Mouse (Mus musculus): ENCODE data around the gene Pagr1a. TPM values are rescaled to one million over a fixed set of nuclear protein-coding genes. Genes with fewer than 3 reads are reported as not detected.

Pagr1a gene
- total and polyA plus RNA-seq, 2 experiments from 2014 or later: 33.1 TPM; not detected in 1

GRCm38 (mm10) chr7:127025556-127026160 lies 8.5 kb upstream of the Pagr1a start:
- H3K27me3 ChIP-seq (ENCODE audit: insufficient read depth, low read length): no peaks in the 10 kb centered on the region
- WGBS: under 1% methylated on average over 39 of the region's 65 CpGs
- no peak for ATAC-seq (ENCODE audit: low FRiP score)
- peak; percentile 36 for DNase-seq (ENCODE audit: low spot score)
- TF ChIP-seq CTCF (IDR thresholded peaks at IDR 0.05): no peak
- H3K27ac ChIP-seq (ENCODE audit: low read depth, low read length): peak overlapping the region; percentile 99
- H3K4me1 ChIP-seq (ENCODE audit: insufficient read depth, low read length): peaks cover 21% of the 10 kb centered on the region
- H3K9me3 ChIP-seq (ENCODE audit: low read length): no peaks in the 10 kb centered on the region
- H3K4me2 ChIP-seq (ENCODE audit: low read depth, low read length, poor library complexity, severe bottlenecking): peak overlapping the region; percentile 76
- peak overlapping the region; percentile 90 for H3K4me3 ChIP-seq (ENCODE audit: low read depth, low read length)
- peaks cover 15% of the 10 kb centered on the region for H3K36me3 ChIP-seq (ENCODE audit: insufficient read depth, low read length)
- peak overlapping the region; percentile 96 for H3K9ac ChIP-seq (replicated peaks; ENCODE audit: low read length, poor library complexity, severe bottlenecking)

DNA sequence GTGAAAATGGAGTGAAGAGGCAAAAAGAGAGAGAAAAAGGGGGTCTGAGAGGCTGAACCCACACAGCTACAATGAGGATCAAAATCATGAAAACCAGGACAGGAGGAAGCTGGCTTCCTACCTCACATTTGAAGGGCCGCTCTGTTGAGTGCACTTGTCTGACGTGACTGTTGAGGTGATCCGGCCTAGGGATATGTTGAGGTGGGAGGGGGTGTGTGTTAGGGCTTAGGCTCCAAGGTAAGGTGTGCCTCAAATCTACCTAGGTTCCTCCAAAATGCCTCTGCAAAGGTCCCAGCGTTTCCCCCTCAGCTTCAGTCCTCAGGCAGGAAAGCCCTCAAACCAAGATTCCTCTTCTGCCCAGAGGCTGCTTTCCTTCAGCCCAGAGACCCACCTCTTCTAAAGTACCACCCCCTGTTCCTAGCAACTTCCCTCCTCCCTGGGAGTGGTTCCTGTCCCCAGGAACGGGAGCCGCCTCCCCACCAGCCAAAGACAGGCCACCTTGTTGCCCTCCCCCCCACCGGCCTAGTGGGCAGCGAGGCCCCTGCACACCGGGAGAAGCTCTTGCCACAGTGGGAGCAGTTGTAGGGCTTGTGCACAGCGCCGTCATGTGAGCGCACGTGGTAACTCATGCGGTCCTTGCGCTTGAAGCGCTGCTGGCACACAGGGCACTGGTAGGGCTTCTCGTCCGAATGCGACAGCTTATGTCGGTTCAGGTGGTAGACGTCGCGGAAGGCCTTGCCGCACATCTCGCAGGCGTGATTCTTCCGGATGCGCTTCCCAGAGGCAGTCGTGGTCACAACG lies 7.8 kb upstream of the Pagr1a start:
- H3K27ac ChIP-seq (ENCODE audit: low read depth, low read length): peak overlapping the region; percentile 99
- peak overlapping the region; percentile 76 for H3K4me2 ChIP-seq (ENCODE audit: low read depth, low read length, poor library complexity, severe bottlenecking)
- DNase-seq (ENCODE audit: low spot score): peak; percentile 91
- H3K9me3 ChIP-seq (ENCODE audit: low read length): no peaks in the 10 kb centered on the region
- peaks cover 27% of the 10 kb centered on the region for H3K4me1 ChIP-seq (ENCODE audit: insufficient read depth, low read length)
- ATAC-seq (ENCODE audit: low FRiP score): peak; percentile 59; the same call in 1 of the 2 replicates
- peaks cover 15% of the 10 kb centered on the region for H3K36me3 ChIP-seq (ENCODE audit: insufficient read depth, low read length)
- peak overlapping the region; percentile 90 for H3K4me3 ChIP-seq (ENCODE audit: low read depth, low read length)
- peak overlapping the region; percentile 96 for H3K9ac ChIP-seq (replicated peaks; ENCODE audit: low read length, poor library complexity, severe bottlenecking)
- 1% methylated on average over 29 of the region's 30 CpGs for WGBS
- H3K27me3 ChIP-seq (ENCODE audit: insufficient read depth, low read length): no peaks in the 10 kb centered on the region
- TF ChIP-seq CTCF (IDR thresholded peaks at IDR 0.05): peak; percentile 72

- Histone ChIP-seq H3K9me3 (ENCODE audit: low read length) (no peaks in the 10 kb centered on the region), H3K4me2 (ENCODE audit: low read depth, low read length, poor library complexity, severe bottlenecking) (peak overlapping the region; percentile 76), H3K9ac (replicated peaks; ENCODE audit: low read length, poor library complexity, severe bottlenecking) (peak overlapping the region; percentile 96), H3K27me3 (ENCODE audit: insufficient read depth, low read length) (no peaks in the 10 kb centered on the region), H3K27ac (ENCODE audit: low read depth, low read length) (peak overlapping the region; percentile 99), H3K36me3 (ENCODE audit: insufficient read depth, low read length) (peaks cover 15% of the 10 kb centered on the region), H3K4me3 (ENCODE audit: low read depth, low read length) (peak overlapping the region; percentile 90), H3K4me1 (ENCODE audit: insufficient read depth, low read length) (peaks cover 36% of the 10 kb centered on the region)
- 19% methylated on average over 19 of the region's 19 CpGs for whole genome bisulfite sequencing
- DNase-seq (ENCODE audit: low spot score) (no peak), ATAC-seq (ENCODE audit: low FRiP score) (no peak)
- no peak for TF ChIP-seq CTCF (IDR thresholded peaks at IDR 0.05)
Observed at GRCm38 (mm10) chr7:127023896-127024690, 6.9 kb upstream of the Pagr1a start.

GRCm38 (mm10) chr7:127023272-127023691 lies 6.1 kb upstream of the Pagr1a start:
- WGBS: 69% methylated on average over 13 of the region's 13 CpGs
- TF ChIP-seq CTCF (IDR thresholded peaks at IDR 0.05): no peak
- peaks cover 15% of the 10 kb centered on the region for H3K36me3 ChIP-seq (ENCODE audit: insufficient read depth, low read length)
- H3K4me2 ChIP-seq (ENCODE audit: low read depth, low read length, poor library complexity, severe bottlenecking): peak overlapping the region; percentile 76
- peak overlapping the region; percentile 96 for H3K9ac ChIP-seq (replicated peaks; ENCODE audit: low read length, poor library complexity, severe bottlenecking)
- no peaks in the 10 kb centered on the region for H3K27me3 ChIP-seq (ENCODE audit: insufficient read depth, low read length)
- H3K4me3 ChIP-seq (ENCODE audit: low read depth, low read length): peak overlapping the region; percentile 90
- ATAC-seq (ENCODE audit: low FRiP score) (no peak), DNase-seq (ENCODE audit: low spot score) (no peak)
- peak overlapping the region; percentile 9; the same call in 1 of the 2 replicates for H3K27ac ChIP-seq (ENCODE audit: low read depth, low read length)
- peaks cover 42% of the 10 kb centered on the region for H3K4me1 ChIP-seq (ENCODE audit: insufficient read depth, low read length)
- no peaks in the 10 kb centered on the region for H3K9me3 ChIP-seq (ENCODE audit: low read length)

DNA sequence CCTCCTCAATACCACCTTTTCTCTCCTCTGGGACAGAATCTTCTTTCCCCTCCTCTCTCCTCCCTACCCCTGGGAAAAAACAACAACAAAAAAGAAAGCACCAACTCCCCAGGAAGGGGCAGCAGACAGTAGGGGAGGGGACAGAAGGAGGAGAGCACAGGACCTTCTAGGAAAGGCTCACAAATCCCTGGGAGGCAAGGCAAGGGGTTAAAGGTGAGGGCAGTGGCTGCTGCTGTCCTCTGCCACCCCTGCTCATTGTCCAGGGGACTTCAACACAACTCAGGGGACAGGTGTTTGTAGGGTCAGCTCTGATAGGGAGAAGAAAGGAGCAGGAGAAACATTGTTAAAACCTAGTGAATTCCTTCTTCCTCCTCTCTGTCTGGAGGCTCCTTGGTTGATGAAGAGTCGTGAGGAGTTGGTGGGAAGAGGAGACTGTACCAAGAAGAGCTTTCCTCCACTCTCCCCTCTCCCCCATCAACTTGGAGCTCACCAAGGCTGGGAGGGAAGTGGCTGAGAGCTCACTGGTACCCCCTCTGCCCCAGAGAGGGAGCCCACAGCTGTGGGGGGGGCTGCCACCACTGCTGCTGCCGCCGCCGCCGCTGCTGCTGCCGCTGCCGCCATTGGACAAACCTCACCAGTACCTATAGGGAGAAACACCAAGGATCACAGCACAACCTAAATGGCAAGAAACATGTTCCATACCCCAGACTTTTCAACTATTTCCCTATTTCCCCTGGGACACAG lies 5.5 kb upstream of the Pagr1a start:
- ATAC-seq (ENCODE audit: low FRiP score) (no peak), DNase-seq (ENCODE audit: low spot score) (no peak)
- peak overlapping the region; percentile 76 for H3K4me2 ChIP-seq (ENCODE audit: low read depth, low read length, poor library complexity, severe bottlenecking)
- peak overlapping the region; percentile 82; the same call in 1 of the 2 replicates for H3K27ac ChIP-seq (ENCODE audit: low read depth, low read length)
- H3K27me3 ChIP-seq (ENCODE audit: insufficient read depth, low read length): no peaks in the 10 kb centered on the region
- no peaks in the 10 kb centered on the region for H3K9me3 ChIP-seq (ENCODE audit: low read length)
- H3K9ac ChIP-seq (replicated peaks; ENCODE audit: low read length, poor library complexity, severe bottlenecking): peak overlapping the region; percentile 96
- peaks cover 15% of the 10 kb centered on the region for H3K36me3 ChIP-seq (ENCODE audit: insufficient read depth, low read length)
- TF ChIP-seq CTCF (IDR thresholded peaks at IDR 0.05): no peak
- peak overlapping the region; percentile 90 for H3K4me3 ChIP-seq (ENCODE audit: low read depth, low read length)
- 81% methylated on average over 7 of the region's 7 CpGs for WGBS
- peaks cover 42% of the 10 kb centered on the region for H3K4me1 ChIP-seq (ENCODE audit: insufficient read depth, low read length)
